Mouse (Mus musculus) small intestine, adult 2 months (tissue): Measurements from ENCODE around the gene Gm43951. TPM values are rescaled to one million over a fixed set of nuclear protein-coding genes. Genes with fewer than 3 reads are reported as not detected.

Experiments
- H3K27ac ChIP-seq: fragments of 200-500 bp; 2 replicates; pipeline ENCODE4 v1.5.1; 2012; ENCODE audit warnings: low read depth, low read length, control low read depth, inconsistent platforms; ENCODE audit not compliant: insufficient read depth
- H3K27me3 ChIP-seq: fragments of 200-500 bp; 2 replicates; pipeline ENCODE4 v1.6.1; 2012; ENCODE audit warnings: mild to moderate bottlenecking, moderate library complexity, low read length, inconsistent platforms; ENCODE audit not compliant: control insufficient read depth, insufficient read depth
- H3K36me3 ChIP-seq: fragments of 200-500 bp; 2 replicates; pipeline ENCODE4 v1.6.1; 2012; ENCODE audit warnings: mild to moderate bottlenecking, low read length, control low read depth, inconsistent platforms; ENCODE audit not compliant: control insufficient read depth, insufficient read depth
- H3K4me1 ChIP-seq: fragments of 200-500 bp; 2 replicates; pipeline ENCODE4 v1.6.1; 2012; ENCODE audit warnings: low read length, inconsistent platforms, mixed read lengths; ENCODE audit not compliant: control insufficient read depth, insufficient read depth, insufficient read length
- H3K4me3 ChIP-seq: fragments of 200-500 bp; 2 replicates; pipeline ENCODE4 v1.5.1; 2012; ENCODE audit warnings: low read depth, mild to moderate bottlenecking, control low read depth, inconsistent platforms, low read length, moderate library complexity
- CTCF ChIP-seq: fragments of 200-500 bp; IDR thresholded peaks from 2 replicates; pipeline ENCODE4 v1.5.1; 2012; ENCODE audit warnings: low read depth, mild to moderate bottlenecking, control low read depth, inconsistent platforms, low read length, moderate library complexity, mixed read lengths; ENCODE audit not compliant: insufficient replicate concordance, insufficient read length; ENCODE audit errors: extremely low read depth
- POLR2A ChIP-seq: fragments of 200-500 bp; IDR thresholded peaks from 2 replicates; pipeline ENCODE4 v1.6.1; 2012; ENCODE audit warnings: low read depth, mild to moderate bottlenecking, control low read depth, inconsistent platforms, low read length, moderate library complexity
- WGBS: fragments of 180-500 bp; shearing (Covaris S2); methylation state at CpG from one replicate; pipeline ENCODE4 v1.1.7; 2018; 5-methylcytosine and 5-hydroxymethylcytosine counted together
- polyA plus RNA-seq: library from polyadenylated mRNA; depleted of rRNA; stranded (reverse); fragments of >200 nt; gene quantifications from 2 replicates; pipeline ENCODE4 v1.2.3, GENCODE M21; 2012

Gm43951 gene
- polyA plus RNA-seq, 1 experiment: 0.19 TPM

GRCm38 (mm10) chr11:72205256-72205655, 1.4 kb downstream of the Gm43951 start:
- WGBS: 82% methylated on average over 6 of the region's 6 CpGs
- no peaks in the 10 kb centered on the region for H3K27me3 ChIP-seq
- TF ChIP-seq POLR2A: no peak

GRCm38 (mm10) chr11:72203440-72203839, 3.2 kb downstream of the Gm43951 start:
- H3K4me3 ChIP-seq: no peak overlapping the region
- H3K4me1 ChIP-seq: peaks cover 5% of the 10 kb centered on the region; the same call in 1 of the 2 replicates

More at GRCm38 (mm10) chr11:72205256-72205655, 1.4 kb downstream of the Gm43951 start:
- Histone ChIP-seq H3K36me3 (peaks cover 9% of the 10 kb centered on the region), H3K4me3 (no peak overlapping the region), H3K27ac (no peak overlapping the region), H3K4me1 (peaks cover 7% of the 10 kb centered on the region; the same call in 1 of the 2 replicates)

GRCm38 (mm10) chr11:72196506-72196905, 10.1 kb downstream of the Gm43951 start:
- TF ChIP-seq CTCF (no peak), POLR2A (no peak)
- Histone ChIP-seq H3K27me3 (no peaks in the 10 kb centered on the region), H3K27ac (0 out of 2 replicates have a peak overlapping the region, but pooled peaks have one; percentile 1), H3K36me3 (peaks cover 23% of the 10 kb centered on the region), H3K4me1 (no peaks in the 10 kb centered on the region), H3K4me3 (no peak overlapping the region)
- 86% methylated on average over 8 of the region's 8 CpGs for WGBS

More at GRCm38 (mm10) chr11:72203440-72203839, 3.2 kb downstream of the Gm43951 start:
- Histone ChIP-seq H3K27me3 (no peaks in the 10 kb centered on the region), H3K36me3 (peaks cover 10% of the 10 kb centered on the region), H3K27ac (no peak overlapping the region)
- 80% methylated on average over 1 of the region's 1 CpGs for WGBS
- TF ChIP-seq POLR2A: no peak
- TF ChIP-seq CTCF: no peak

GRCm38 (mm10) chr11:72194259-72194658, 12.4 kb downstream of the Gm43951 start:
- Histone ChIP-seq H3K4me3 (no peak overlapping the region), H3K27ac (no peak overlapping the region), H3K27me3 (no peaks in the 10 kb centered on the region), H3K36me3 (peaks cover 31% of the 10 kb centered on the region), H3K4me1 (no peaks in the 10 kb centered on the region)
- WGBS: 51% methylated on average over 2 of the region's 2 CpGs
- TF ChIP-seq CTCF (no peak), POLR2A (no peak)

DNA sequence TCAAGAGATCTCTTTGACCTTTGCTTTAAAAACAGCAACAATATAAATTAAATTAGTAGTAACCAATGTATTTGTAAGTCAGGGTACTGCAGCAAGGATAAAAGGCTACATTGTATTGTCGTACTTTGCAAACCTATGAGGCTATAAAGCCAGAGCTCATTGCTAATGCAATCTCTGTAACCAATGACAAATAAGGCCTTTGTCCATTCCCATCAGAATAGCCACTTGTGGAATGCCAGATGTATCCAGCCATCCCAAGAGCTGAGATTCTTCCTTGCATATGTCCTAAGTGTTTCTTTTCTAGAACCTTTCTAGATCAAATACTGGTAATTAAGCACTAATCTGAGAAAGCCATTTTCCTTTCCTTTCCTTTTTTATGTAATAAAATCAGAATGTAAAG, 15.8 kb downstream of the Gm43951 start:
- H3K27ac ChIP-seq: no peak overlapping the region
- no peak overlapping the region for H3K4me3 ChIP-seq
- H3K36me3 ChIP-seq: peaks cover 25% of the 10 kb centered on the region
- TF ChIP-seq CTCF (no peak), POLR2A (no peak)
- 93% methylated on average over 1 of the region's 1 CpGs for WGBS
- H3K4me1 ChIP-seq: no peaks in the 10 kb centered on the region
- H3K27me3 ChIP-seq: no peaks in the 10 kb centered on the region

DNA sequence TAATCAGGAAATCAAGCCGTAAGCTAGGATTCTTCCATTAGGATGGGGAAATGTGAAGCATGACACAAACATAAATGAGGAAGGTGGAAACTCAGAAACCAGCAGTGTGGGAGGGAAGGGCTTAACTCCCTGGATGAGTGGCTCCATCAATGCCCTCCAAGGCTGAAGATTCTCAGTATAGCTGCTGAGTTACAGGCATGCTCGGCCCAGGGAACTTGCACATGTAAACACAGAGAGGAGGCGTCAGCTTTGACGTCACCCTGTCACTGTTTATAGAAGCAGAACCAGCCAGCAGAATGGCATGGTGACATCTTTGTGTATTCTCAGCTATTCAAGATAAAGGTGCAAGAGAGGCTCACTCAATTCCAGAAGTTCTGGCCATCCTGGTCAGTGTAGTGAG, 22.4 kb downstream of the Gm43951 start:
- Histone ChIP-seq H3K27me3 (no peaks in the 10 kb centered on the region), H3K27ac (no peak overlapping the region), H3K4me1 (0 out of 2 replicates have a peak, but pooled peaks cover 2% of the 10 kb centered on the region), H3K36me3 (peaks cover 13% of the 10 kb centered on the region), H3K4me3 (no peak overlapping the region)
- WGBS: 82% methylated on average over 4 of the region's 4 CpGs
- no peak for TF ChIP-seq POLR2A
- no peak for TF ChIP-seq CTCF

DNA sequence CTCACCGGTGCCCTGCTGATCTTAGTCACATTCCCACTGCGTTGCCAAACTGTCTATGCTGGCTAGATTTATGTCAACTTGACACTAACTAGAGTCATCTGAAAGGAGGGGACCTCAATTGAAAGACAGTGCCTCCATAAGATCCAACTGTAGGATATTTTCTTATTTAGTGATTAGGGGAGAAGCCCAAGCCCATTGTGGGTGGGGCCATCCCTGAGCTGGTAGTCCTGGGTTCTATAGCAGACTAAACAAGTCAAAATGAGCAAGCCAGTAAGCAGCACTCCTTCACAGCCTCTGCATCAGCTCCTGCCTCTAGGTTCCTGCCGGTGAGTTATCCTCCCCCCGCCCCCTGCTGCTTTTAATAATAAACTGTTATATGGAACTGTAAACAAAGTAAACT, 25.5 kb downstream of the Gm43951 start:
- Histone ChIP-seq H3K4me3 (no peak overlapping the region), H3K36me3 (peaks cover 29% of the 10 kb centered on the region), H3K27ac (no peak overlapping the region), H3K4me1 (0 out of 2 replicates have a peak, but pooled peaks cover 2% of the 10 kb centered on the region), H3K27me3 (no peaks in the 10 kb centered on the region)
- no peak for TF ChIP-seq POLR2A
- TF ChIP-seq CTCF: no peak
- WGBS: 93% methylated on average over 4 of the region's 4 CpGs

DNA sequence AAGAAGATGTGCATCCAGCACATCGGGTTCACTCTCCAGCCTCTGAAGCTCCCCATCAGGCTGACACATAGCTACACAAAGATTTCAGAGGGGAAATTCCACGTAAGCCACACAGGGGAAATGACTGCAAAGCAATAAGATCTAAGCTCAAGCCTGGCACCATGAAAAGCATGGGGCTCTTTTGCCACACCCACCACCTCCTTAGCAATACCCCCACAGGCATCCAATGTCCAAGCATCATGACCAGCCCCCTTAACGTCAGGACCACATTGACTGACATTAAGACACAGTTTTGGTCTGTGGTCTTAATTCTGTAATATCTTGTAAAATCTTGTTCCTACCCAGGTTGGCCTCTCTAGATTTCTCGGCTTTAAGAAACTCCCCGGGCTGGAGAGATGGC, 26.1 kb downstream of the Gm43951 start:
- no peak overlapping the region for H3K27ac ChIP-seq
- H3K4me3 ChIP-seq: no peak overlapping the region
- H3K27me3 ChIP-seq: no peaks in the 10 kb centered on the region
- TF ChIP-seq POLR2A (no peak), CTCF (no peak)
- 89% methylated on average over 5 of the region's 5 CpGs for WGBS
- H3K4me1 ChIP-seq: 0 out of 2 replicates have a peak, but pooled peaks cover 2% of the 10 kb centered on the region
- H3K36me3 ChIP-seq: peaks cover 30% of the 10 kb centered on the region
